Mouse (Mus musculus) olfactory bulb, adult 2 months (tissue): ENCODE results near the gene Cdkn1b.

Experiments
- CTCF ChIP-seq: fragments of 200-500 bp; IDR thresholded peaks from 2 replicates; pipeline ENCODE4 v1.5.1; 2012; ENCODE audit warnings: low read depth, mild to moderate bottlenecking, low read length, moderate library complexity; ENCODE audit not compliant: insufficient read depth
- POLR2A ChIP-seq: fragments of 200-500 bp; IDR thresholded peaks from 2 replicates; pipeline ENCODE4 v1.6.1; 2012; ENCODE audit warnings: mild to moderate bottlenecking, low read depth, low read length, moderate library complexity; ENCODE audit not compliant: insufficient read depth

DNA sequence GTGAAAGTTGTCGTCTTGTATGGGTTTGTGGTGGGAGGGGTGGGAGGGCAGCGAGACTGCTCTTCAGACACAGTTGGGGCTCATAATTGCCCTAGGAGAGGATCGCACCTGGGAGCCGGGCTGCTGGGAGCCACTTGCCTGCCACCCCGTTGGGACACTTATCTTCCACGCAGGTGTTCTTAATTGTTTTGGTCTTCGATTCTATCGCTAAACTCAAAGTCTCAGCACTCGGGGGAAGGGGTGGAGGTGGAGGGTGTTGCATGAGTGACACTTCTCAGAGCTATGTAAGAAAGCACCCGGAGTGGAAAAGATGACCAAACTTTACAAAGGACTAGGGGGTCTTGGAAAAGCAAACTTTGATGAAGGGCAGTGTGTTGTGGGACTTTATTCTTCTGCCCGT lies 3.6 kb upstream of the Cdkn1b start:
- no peak for TF ChIP-seq CTCF
- TF ChIP-seq POLR2A: no peak
